Mouse (Mus musculus) limb, embryonic 14.5 days (tissue): Measurements from ENCODE around the gene Klhl26. TPM values are rescaled to one million over a fixed set of nuclear protein-coding genes. Genes with fewer than 3 reads are reported as not detected.

ENCODE experiments used
- ATAC-seq: fragments of 200-750 bp; cut with Nextera tagmentation; 2 replicates; pipeline ENCODE4 v1.8.0; 2017; ENCODE audit warnings: low read depth, moderate number of reproducible peaks, moderate TSS enrichment; ENCODE audit not compliant: low FRiP score
- DNase-seq: peaks from one replicate; pipeline ENCODE4 v3.0.0-alpha.2; 2015; ENCODE audit warnings: low spot score
- H3K27ac ChIP-seq: fragments of 300-500 bp; sonication (generic); replicated peaks from 2 replicates; pipeline ENCODE4 v1.5.1; 2014; ENCODE audit warnings: low read depth, mild to moderate bottlenecking, low read length, moderate library complexity, mixed read lengths
- H3K27me3 ChIP-seq: fragments of 300-500 bp; sonication (generic); 2 replicates; pipeline ENCODE4 v1.6.1; 2014; ENCODE audit warnings: low read length, mixed read lengths; ENCODE audit not compliant: control insufficient read depth, insufficient read depth
- H3K36me3 ChIP-seq: fragments of 300-500 bp; sonication (generic); 2 replicates; pipeline ENCODE4 v1.6.1; 2014; ENCODE audit warnings: mild to moderate bottlenecking, low read length, moderate library complexity, mixed read lengths; ENCODE audit not compliant: control insufficient read depth, insufficient read depth
- H3K4me1 ChIP-seq: fragments of 300-500 bp; sonication (generic); 2 replicates; pipeline ENCODE4 v1.6.1; 2014; ENCODE audit warnings: antibody characterized with exemption, low read length, mixed read lengths; ENCODE audit not compliant: control insufficient read depth, insufficient read depth
- H3K4me2 ChIP-seq: fragments of 300-500 bp; sonication (generic); replicated peaks from 2 replicates; pipeline ENCODE4 v1.6.1; 2014; ENCODE audit warnings: low read depth, mild to moderate bottlenecking, low read length, moderate library complexity; ENCODE audit not compliant: severe bottlenecking
- H3K4me3 ChIP-seq: fragments of 300-500 bp; sonication (generic); replicated peaks from 2 replicates; pipeline ENCODE4 v1.5.1; 2014; ENCODE audit warnings: low read length
- H3K9ac ChIP-seq: fragments of 300-500 bp; sonication (generic); 2 replicates; pipeline ENCODE4 v1.6.1; 2014; ENCODE audit warnings: mild to moderate bottlenecking, low read depth, low read length, moderate library complexity; ENCODE audit not compliant: severe bottlenecking
- H3K9me3 ChIP-seq: fragments of 300-500 bp; sonication (generic); 2 replicates; pipeline ENCODE4 v1.6.1; 2016; ENCODE audit warnings: low read length; ENCODE audit not compliant: control insufficient read depth
- POLR2A ChIP-seq: fragments of 200-500 bp; IDR thresholded peaks from 2 replicates; pipeline ENCODE4 v1.8.0; 2012; ENCODE audit warnings: inconsistent platforms, mild to moderate bottlenecking, moderate library complexity, borderline replicate concordance; ENCODE audit not compliant: insufficient read depth, insufficient read length; ENCODE audit errors: extremely low read depth
- WGBS: fragments of 180-500 bp; shearing (Covaris S2); extraction: QIAGEN DNeasy Blood & Tissue Kit; methylation state at CpG from one replicate; pipeline ENCODE4 v1.1.7; 2014; 5-methylcytosine and 5-hydroxymethylcytosine counted together
- polyA plus RNA-seq, 2 experiments: library from polyadenylated mRNA; depleted of rRNA in 1 of 2; stranded (reverse) in 1 of 2; unstranded in 1 of 2; fragments of >200 nt; fragmentation: Nextera tagmentation in 1 of 2; extraction: Ambion mirVana in 1 of 2; gene quantifications; 2 replicates each; pipeline versions ENCODE4 v1.2.1 to v1.2.3; 2012 to 2014

Gene Klhl26
- polyA plus RNA-seq, 2 experiments: 24.2 to 48.7 TPM

GRCm38 (mm10) chr8:70500386-70501301 is 23.9 kb upstream of the Klhl26 start:
- WGBS: 16% methylated on average over 37 of the region's 39 CpGs
- ATAC-seq (no peak), DNase-seq (no peak)
- Histone ChIP-seq H3K4me1 (peaks cover 54% of the 10 kb centered on the region), H3K4me3 (0 out of 2 replicates have a peak overlapping the region, but pooled peaks have one; percentile 10), H3K27me3 (peaks cover 11% of the 10 kb centered on the region; the same call in 1 of the 2 replicates), H3K36me3 (no peaks in the 10 kb centered on the region), H3K4me2 (peak overlapping the region; percentile 20), H3K9me3 (no peaks in the 10 kb centered on the region), H3K27ac (no peak overlapping the region), H3K9ac (no peak overlapping the region)
- TF ChIP-seq POLR2A: no peak

GRCm38 (mm10) chr8:70495771-70496062 is 18.9 kb upstream of the Klhl26 start:
- Histone ChIP-seq H3K4me2 (peak overlapping the region; percentile 91), H3K9ac (peak overlapping the region; percentile 52), H3K9me3 (no peaks in the 10 kb centered on the region), H3K4me1 (peaks cover 50% of the 10 kb centered on the region), H3K4me3 (peak overlapping the region; percentile 55), H3K27me3 (peaks cover 50% of the 10 kb centered on the region), H3K27ac (peak overlapping the region; percentile 73), H3K36me3 (no peaks in the 10 kb centered on the region)
- TF ChIP-seq POLR2A: no peak
- 10% methylated on average over 12 of the region's 12 CpGs for WGBS
- no peak for DNase-seq
- no peak for ATAC-seq

GRCm38 (mm10) chr8:70495001-70495770 is 18.4 kb upstream of the Klhl26 start:
- DNase-seq (no peak), ATAC-seq (no peak)
- Histone ChIP-seq H3K9ac (peak overlapping the region; percentile 62), H3K36me3 (no peaks in the 10 kb centered on the region), H3K27me3 (peaks cover 51% of the 10 kb centered on the region), H3K4me3 (peak overlapping the region; percentile 55), H3K9me3 (no peaks in the 10 kb centered on the region), H3K27ac (peak overlapping the region; percentile 73), H3K4me2 (peak overlapping the region; percentile 91), H3K4me1 (peaks cover 51% of the 10 kb centered on the region)
- WGBS: under 1% methylated on average over 16 of the region's 21 CpGs
- no peak for TF ChIP-seq POLR2A

GRCm38 (mm10) chr8:70494416-70494945 is 17.7 kb upstream of the Klhl26 start:
- H3K4me3 ChIP-seq: peak overlapping the region; percentile 55
- H3K9ac ChIP-seq: peak overlapping the region; percentile 62
- TF ChIP-seq POLR2A: no peak
- ATAC-seq (no peak), DNase-seq (no peak)
- WGBS: 2% methylated on average over 28 of the region's 28 CpGs
- no peaks in the 10 kb centered on the region for H3K9me3 ChIP-seq
- peak overlapping the region; percentile 91 for H3K4me2 ChIP-seq
- peak overlapping the region; percentile 73 for H3K27ac ChIP-seq
- peaks cover 58% of the 10 kb centered on the region for H3K4me1 ChIP-seq
- H3K27me3 ChIP-seq: peaks cover 57% of the 10 kb centered on the region
- H3K36me3 ChIP-seq: no peaks in the 10 kb centered on the region
